ENCODE assay signal across 8 mouse cellular contexts in genomic region chr13:22050591-22051522, GRCm38 (mm10). TPM values are rescaled to one million over a fixed set of nuclear protein-coding genes. Genes with fewer than 3 reads are reported as not detected.
DNase-seq lines count a peak whose midpoint lies in the region; ATAC-seq lines count a peak whose summit lies in the region.

No protein-coding gene starts in this region.

- intact Hi-C loops in gastrocnemius, postnatal 14 days (cut with DNase I; ENCODE audit: low total_unique reads): no loop called here
- intact Hi-C loops in left cerebral cortex, postnatal 10 days (cut with DNase I): loop anchor here (10.0 kb wide), 1 partner anchor 1224 kb away; no protein-coding TSS in a partner anchor

- peak; percentile 94 to 98 for DNase-seq in adrenal gland, adult (ENCODE audit: inconsistent age in 2 of 2, low spot score in 1 of 2)
- peak; percentile 96 for DNase-seq in embryo, embryonic 10.5 days (ENCODE audit: low spot score)
- peak; percentile 87 for DNase-seq in gastrocnemius, postnatal 14 days
- peak; percentile 85 to 96 for DNase-seq in left cerebral cortex, postnatal 10 days (ENCODE audit: extremely low spot score in 1 of 2, low spot score in 2 of 2)
- peak; percentile 91 to 92 for DNase-seq in right cerebral cortex, postnatal 10 days (ENCODE audit: low spot score in 2 of 2)
- peak; percentile 92 for DNase-seq in urinary bladder, postnatal 14 days (ENCODE audit: low spot score)

- ATAC-seq in inflammation-experienced regulatory T-cells, adult 6 months: peak; percentile 91
- ATAC-seq in megakaryocyte progenitor cell, adult 5-6 weeks (replicated peaks; ENCODE audit: poor library complexity): peak; percentile 91

RNA-seq across cellular contexts. Expression of gene Hist1h2bj, which starts 7.8 kb away (rescaled TPM):
- 10 to 100 TPM; 41.8 to 44.7 TPM for total RNA-seq in gastrocnemius, postnatal 14 days (2021)
- polyA plus RNA-seq in inflammation-experienced regulatory T-cells, adult 6 months (2017; shearing (Covaris generic)): 10 to 100 TPM in 1 of 3 experiments, 1 to 10 TPM in 2; 1.8 to 10.3 (median 6.6) TPM
- total RNA-seq in left cerebral cortex, postnatal 10 days (2021): 10 to 100 TPM; 21.4 to 25.6 TPM
- 66.7 and 68.0 TPM in 2 replicates for total RNA-seq in megakaryocyte progenitor cell, adult 5-6 weeks (2015)
- 642 and 843 TPM in 2 replicates for total RNA-seq in megakaryocyte progenitor cell, adult 5-6 weeks (2017)

RNA-seq across cellular contexts. Expression of gene Hist1h2ag, which starts 8.1 kb away (rescaled TPM):
- total RNA-seq in gastrocnemius, postnatal 14 days (2021): 10 to 100 TPM; 40.6 to 42.0 TPM
- 1 to 10 TPM in 2 of 3 experiments, not detected in 1; 3.9 to 4.5 TPM for polyA plus RNA-seq in inflammation-experienced regulatory T-cells, adult 6 months (2017; shearing (Covaris generic))
- 10 to 100 TPM; 26.2 to 28.0 TPM for total RNA-seq in left cerebral cortex, postnatal 10 days (2021)
- 21.6 and 36.7 TPM in 2 replicates for total RNA-seq in megakaryocyte progenitor cell, adult 5-6 weeks (2015)
- 1,156 and 1,370 TPM in 2 replicates for total RNA-seq in megakaryocyte progenitor cell, adult 5-6 weeks (2017)

RNA-seq across cellular contexts. Expression of gene Hist1h4i, which starts 9.7 kb away (rescaled TPM):
- total RNA-seq in gastrocnemius, postnatal 14 days (2021): 10 to 100 TPM; 46.4 to 49.7 TPM
- 10 to 100 TPM in 1 of 3 experiments, 1 to 10 TPM in 2; 4.1 to 18.5 (median 6.5) TPM for polyA plus RNA-seq in inflammation-experienced regulatory T-cells, adult 6 months (2017; shearing (Covaris generic))
- total RNA-seq in left cerebral cortex, postnatal 10 days (2021): 10 to 100 TPM; 45.9 to 47.6 TPM
- total RNA-seq in megakaryocyte progenitor cell, adult 5-6 weeks (2015): 38.4 and 42.3 TPM in 2 replicates
- 83.0 and 89.0 TPM in 2 replicates for total RNA-seq in megakaryocyte progenitor cell, adult 5-6 weeks (2017)

RNA-seq across cellular contexts. Expression of gene Hist1h2bk, which starts 15.2 kb away (rescaled TPM):
- total RNA-seq in gastrocnemius, postnatal 14 days (2021): 10 to 100 TPM; 80.3 to 90.2 TPM
- polyA plus RNA-seq in inflammation-experienced regulatory T-cells, adult 6 months (2017; shearing (Covaris generic)): 1 to 10 TPM in 2 of 3 experiments, not detected in 1; 2.2 to 9.9 TPM
- 10 to 100 TPM; 38.0 to 50.2 TPM for total RNA-seq in left cerebral cortex, postnatal 10 days (2021)
- total RNA-seq in megakaryocyte progenitor cell, adult 5-6 weeks (2015): 65.4 and 83.1 TPM in 2 replicates
- total RNA-seq in megakaryocyte progenitor cell, adult 5-6 weeks (2017): 1,827 and 2,239 TPM in 2 replicates

RNA-seq across cellular contexts. Expression of gene Hist1h2ah, which starts 15.5 kb away (rescaled TPM):
- 10 to 100 TPM; 45.8 to 69.2 TPM for total RNA-seq in gastrocnemius, postnatal 14 days (2021)
- polyA plus RNA-seq in inflammation-experienced regulatory T-cells, adult 6 months (2017; shearing (Covaris generic)): 100 to 1,000 TPM in 1 of 3 experiments, 10 to 100 TPM in 1, not detected in 1; 52.3 to 507 TPM
- 10 to 100 TPM; 37.9 to 54.9 TPM for total RNA-seq in left cerebral cortex, postnatal 10 days (2021)
- 1.9 and 2.2 TPM in 2 replicates for total RNA-seq in megakaryocyte progenitor cell, adult 5-6 weeks (2015)
- total RNA-seq in megakaryocyte progenitor cell, adult 5-6 weeks (2017): 923 and 1,838 TPM in 2 replicates

Comparison
In these comparisons a context has a peak if more than half of its experiments do, and no peak if none do; other contexts are left out.
1. Peak in every context shown above with its lines: DNase-seq and ATAC-seq.